In genomic region chr2:6526825-6527224, GRCm38 (mm10) we compare ENCODE assay signal across 18 mouse cellular contexts.
DNase-seq lines count a peak whose midpoint lies in the region; ATAC-seq and TF ChIP-seq lines count a peak whose summit lies in the region.
"Had no signal": no experiment of that assay in that cellular context is flagged by ENCODE, and none has a peak within 500 bp of the region (broad histone marks: within the 10 kb centered on the region; RNA-seq: fewer than 3 reads in every experiment).

No protein-coding gene starts in this region.

- DNase-seq in hindbrain, embryonic 11.5 days (ENCODE audit: low spot score), result no peak
- no peak for DNase-seq in lung, postnatal 0 days (ENCODE audit: low spot score)
- no peak for DNase-seq in lung, adult 18-20 months
- peak; percentile 51 for DNase-seq in brain, embryonic 14.5 days (ENCODE audit: low read depth)
- no peak for DNase-seq in cerebellum, postnatal 10 days
- DNase-seq: adrenal gland, adult 8-10 months; cerebellum, adult 9-10 months; gastrocnemius, postnatal 14 days; heart, adult 2 months; kidney, adult 18-20 months; kidney, postnatal 36 days; liver; thymus, postnatal 14 days had no signal

- H3K9ac ChIP-seq in hindbrain, embryonic 12.5 days, result no peak overlapping the region
- H3K9ac ChIP-seq in hindbrain, embryonic 11.5 days (ENCODE audit: low read depth, low read length), result no peak overlapping the region
- H3K9ac ChIP-seq in lung, postnatal 0 days (replicated peaks; ENCODE audit: low read depth), result no peak overlapping the region
- H3K9ac ChIP-seq in hindbrain, embryonic 16.5 days (ENCODE audit: low read depth, low read length), result no peak overlapping the region
- H3K9ac ChIP-seq: embryonic facial prominence, embryonic 12.5 days; heart, embryonic 15.5 days had no signal

- no peaks in the 10 kb centered on the region for H3K4me1 ChIP-seq in hindbrain, embryonic 12.5 days
- H3K4me1 ChIP-seq in hindbrain, embryonic 11.5 days (replicated peaks; ENCODE audit: control insufficient read depth, insufficient read depth, low read length), result no peaks in the 10 kb centered on the region
- H3K4me1 ChIP-seq in lung, postnatal 0 days (ENCODE audit: insufficient read depth, low read depth, low read length), result 0 out of 2 replicates have a peak, but pooled peaks cover 5% of the 10 kb centered on the region
- H3K4me1 ChIP-seq in hindbrain, embryonic 16.5 days (ENCODE audit: control insufficient read depth, insufficient read depth, low read depth, low read length), result no peaks in the 10 kb centered on the region

- no peak overlapping the region for H3K4me2 ChIP-seq in hindbrain, embryonic 12.5 days (replicated peaks)
- H3K4me2 ChIP-seq in hindbrain, embryonic 11.5 days (replicated peaks; ENCODE audit: low read depth, low read length), result no peak overlapping the region
- H3K4me2 ChIP-seq in lung, postnatal 0 days (replicated peaks; ENCODE audit: low read depth, low read length), result no peak overlapping the region
- H3K4me2 ChIP-seq in hindbrain, embryonic 16.5 days (ENCODE audit: low read length), result no peak overlapping the region
- H3K4me2 ChIP-seq: embryonic facial prominence, embryonic 12.5 days; heart, embryonic 15.5 days had no signal

- no peaks in the 10 kb centered on the region for H3K9me3 ChIP-seq in hindbrain, embryonic 12.5 days (replicated peaks)
- H3K9me3 ChIP-seq in hindbrain, embryonic 11.5 days (ENCODE audit: control insufficient read depth, low read length), result no peaks in the 10 kb centered on the region
- no peaks in the 10 kb centered on the region for H3K9me3 ChIP-seq in lung, postnatal 0 days (ENCODE audit: low read length)
- no peaks in the 10 kb centered on the region for H3K9me3 ChIP-seq in hindbrain, embryonic 16.5 days (ENCODE audit: control insufficient read depth, low read length)
- H3K9me3 ChIP-seq: embryonic facial prominence, embryonic 12.5 days; heart, embryonic 15.5 days had no signal

- H3K27ac ChIP-seq in hindbrain, embryonic 12.5 days, result no peak overlapping the region
- no peak overlapping the region for H3K27ac ChIP-seq in hindbrain, embryonic 11.5 days (ENCODE audit: low read depth, low read length)
- H3K27ac ChIP-seq in lung, postnatal 0 days (ENCODE audit: low read length), result no peak overlapping the region
- no peak overlapping the region for H3K27ac ChIP-seq in hindbrain, embryonic 16.5 days (ENCODE audit: low read depth, low read length)
- H3K27ac ChIP-seq: heart, adult 2 months; heart, embryonic 15.5 days had no signal

- no peak for TF ChIP-seq POLR2A in brain, embryonic 14.5 days (IDR thresholded peaks at IDR 0.05; ENCODE audit: borderline replicate concordance, extremely low read depth, insufficient read depth, insufficient read length, poor library complexity, severe bottlenecking)

- ATAC-seq in hindbrain, embryonic 12.5 days (ENCODE audit: low FRiP score), result peak; percentile 14; the same call in 1 of the 2 replicates
- no peak for ATAC-seq in hindbrain, embryonic 11.5 days (ENCODE audit: low FRiP score)
- ATAC-seq in lung, postnatal 0 days, result peak; percentile 32; the same call in 1 of the 2 replicates
- ATAC-seq in hindbrain, embryonic 16.5 days, result peak; percentile 64

- no peak overlapping the region for H3K4me3 ChIP-seq in hindbrain, embryonic 12.5 days
- no peak overlapping the region for H3K4me3 ChIP-seq in hindbrain, embryonic 11.5 days (ENCODE audit: low read depth, low read length)
- no peak overlapping the region for H3K4me3 ChIP-seq in lung, postnatal 0 days (ENCODE audit: low read depth, low read length)
- H3K4me3 ChIP-seq in hindbrain, embryonic 16.5 days (ENCODE audit: low read length), result no peak overlapping the region
- H3K4me3 ChIP-seq: embryonic facial prominence, embryonic 12.5 days; heart, adult 2 months; heart, embryonic 15.5 days; myocyte had no signal

- H3K36me3 ChIP-seq in hindbrain, embryonic 12.5 days, result no peaks in the 10 kb centered on the region
- no peaks in the 10 kb centered on the region for H3K36me3 ChIP-seq in hindbrain, embryonic 11.5 days (ENCODE audit: control insufficient read depth, insufficient read depth, low read length)
- no peaks in the 10 kb centered on the region for H3K36me3 ChIP-seq in lung, postnatal 0 days (ENCODE audit: insufficient read depth, low read length)
- H3K36me3 ChIP-seq in hindbrain, embryonic 16.5 days (ENCODE audit: control insufficient read depth, insufficient read depth, low read length), result no peaks in the 10 kb centered on the region
- H3K36me3 ChIP-seq: embryonic facial prominence, embryonic 12.5 days; heart, embryonic 15.5 days had no signal

- no peaks in the 10 kb centered on the region for H3K27me3 ChIP-seq in hindbrain, embryonic 12.5 days
- H3K27me3 ChIP-seq in hindbrain, embryonic 11.5 days (ENCODE audit: control insufficient read depth, insufficient read depth, low read length), result no peaks in the 10 kb centered on the region
- no peaks in the 10 kb centered on the region for H3K27me3 ChIP-seq in lung, postnatal 0 days (replicated peaks; ENCODE audit: insufficient read depth, low read length)
- H3K27me3 ChIP-seq in hindbrain, embryonic 16.5 days (replicated peaks; ENCODE audit: control insufficient read depth, insufficient read depth, low read length), result no peaks in the 10 kb centered on the region
- H3K27me3 ChIP-seq: embryonic facial prominence, embryonic 12.5 days; heart, embryonic 15.5 days had no signal

- TF ChIP-seq CTCF in lung, postnatal 0 days (IDR thresholded peaks at IDR 0.05), result no peak
- no peak for TF ChIP-seq CTCF in brain, embryonic 14.5 days (IDR thresholded peaks at IDR 0.05; ENCODE audit: borderline replicate concordance, extremely low read depth, insufficient read depth, insufficient read length)

- WGBS in hindbrain, embryonic 12.5 days, result 84% methylated on average over 11 of the region's 11 CpGs
- 91% methylated on average over 11 of the region's 11 CpGs for WGBS in hindbrain, embryonic 11.5 days
- 56% methylated on average over 11 of the region's 11 CpGs for WGBS in lung, postnatal 0 days
- 76% methylated on average over 11 of the region's 11 CpGs for WGBS in hindbrain, embryonic 16.5 days

- TF ChIP-seq EP300 in lung, postnatal 0 days (IDR thresholded peaks at IDR 0.05), result no peak
